Mouse (Mus musculus) brain, embryonic 14.5 days (tissue): ENCODE measurements around the gene Rictor.

Source experiments
- CTCF ChIP-seq: fragments of 200-500 bp; IDR thresholded peaks from 2 replicates; pipeline ENCODE4 v1.5.1; 2012; ENCODE audit warnings: inconsistent platforms, mild to moderate bottlenecking, moderate library complexity, borderline replicate concordance; ENCODE audit not compliant: insufficient read depth, insufficient read length; ENCODE audit errors: extremely low read depth
- POLR2A ChIP-seq: fragments of 200-500 bp; IDR thresholded peaks from 2 replicates; pipeline ENCODE4 v1.6.1; 2012; ENCODE audit warnings: mild to moderate bottlenecking, inconsistent platforms, borderline replicate concordance; ENCODE audit not compliant: poor library complexity, insufficient read depth, insufficient read length, severe bottlenecking; ENCODE audit errors: extremely low read depth

- TF ChIP-seq CTCF (no peak), POLR2A (no peak)
Observed at GRCm38 (mm10) chr15:6666072-6666471, 42.1 kb upstream of the Rictor start.
